Mouse (Mus musculus): ENCODE measurements around the gene Olfr1336.

- TF ChIP-seq POLR2A (IDR thresholded peaks at IDR 0.05; ENCODE audit: low read depth, low read length) (no peak), CTCF (IDR thresholded peaks at IDR 0.05; ENCODE audit: borderline replicate concordance, insufficient read depth, low read length) (no peak)
Measured at GRCm38 (mm10) chr7:6441173-6441572, 14.8 kb upstream of the Olfr1336 start.

Measured in embryonic fibroblast, embryonic 13.5 days (primary cell).